Mouse (Mus musculus) cortical plate, adult 2 months (tissue): ENCODE data around the gene Kctd18.

Experiments used
- CTCF ChIP-seq: fragments of 200-500 bp; IDR thresholded peaks from 2 replicates; pipeline ENCODE4 v1.5.1; 2011; ENCODE audit warnings: mild to moderate bottlenecking, control low read depth, low read length; ENCODE audit not compliant: insufficient read depth; ENCODE audit errors: extremely low read depth
- POLR2A ChIP-seq: fragments of 200-500 bp; IDR thresholded peaks from 2 replicates; pipeline ENCODE4 v1.6.1; 2011; ENCODE audit warnings: mild to moderate bottlenecking, low read length, control low read depth; ENCODE audit not compliant: insufficient read depth; ENCODE audit errors: extremely low read depth

- no peak for TF ChIP-seq POLR2A
- no peak for TF ChIP-seq CTCF
These were observed 71.0 kb downstream of the Kctd18 start for GRCm38 (mm10) chr1:57947552-57948347.
